Mouse (Mus musculus) left cerebral cortex, adult 9 months (tissue): ENCODE results near the gene Lhfpl2.

Experiments
- DNase-seq, 2 experiments: peaks; one replicate each; pipeline ENCODE4 v3.0.0; 2022; ENCODE audit warnings: low spot score in 2 of 2

The Lhfpl2 gene

DNA sequence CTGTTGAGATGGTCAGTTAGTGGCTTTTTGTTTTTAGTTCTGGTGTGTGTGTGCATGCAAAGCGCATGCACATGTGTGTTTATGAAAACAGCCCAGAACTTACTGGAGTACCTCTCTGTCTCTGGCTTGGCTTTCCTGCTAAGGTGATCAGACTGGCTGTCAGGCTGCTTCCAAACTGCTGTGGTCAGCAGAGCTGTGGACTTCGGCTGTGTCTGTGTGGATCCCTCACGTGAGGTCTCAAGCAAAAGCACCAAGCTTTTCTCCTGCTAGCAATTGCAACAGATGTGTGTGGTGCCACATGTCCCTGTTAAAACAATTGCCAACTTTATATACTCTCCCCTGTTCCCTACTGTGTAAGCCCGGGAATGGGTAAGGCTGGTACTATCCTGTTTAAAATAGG lies 82.8 kb downstream of the Lhfpl2 start:
- no peak for DNase-seq

DNA sequence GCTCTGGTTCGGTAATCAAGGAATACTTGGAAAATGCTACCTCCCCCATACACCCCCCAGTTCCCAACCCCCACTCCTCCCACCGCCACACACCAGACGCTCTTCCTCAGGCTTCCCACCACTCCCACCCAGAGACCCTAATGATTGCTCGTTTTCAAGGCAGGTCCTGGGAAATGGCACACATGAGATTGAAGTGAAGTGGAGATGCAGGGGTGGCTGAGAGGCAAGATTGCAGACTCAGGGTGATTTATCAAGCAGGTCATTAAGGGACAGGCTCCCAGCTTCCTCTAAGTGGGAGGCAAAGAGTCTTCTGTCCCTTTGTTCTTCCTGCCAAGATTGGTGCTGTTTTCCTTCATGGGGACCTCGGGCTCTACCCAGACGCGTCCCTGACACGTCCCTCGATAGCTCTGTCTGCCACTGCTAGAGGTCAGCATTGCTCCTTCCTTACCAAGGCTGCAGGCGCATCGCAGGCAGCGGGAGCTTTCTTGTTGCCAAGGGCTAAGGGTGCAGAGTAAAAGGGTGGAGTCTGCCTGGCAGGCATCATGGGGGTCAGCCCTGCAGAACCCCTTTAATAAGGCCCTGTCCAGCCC lies 85.6 kb downstream of the Lhfpl2 start:
- no peak for DNase-seq

DNA sequence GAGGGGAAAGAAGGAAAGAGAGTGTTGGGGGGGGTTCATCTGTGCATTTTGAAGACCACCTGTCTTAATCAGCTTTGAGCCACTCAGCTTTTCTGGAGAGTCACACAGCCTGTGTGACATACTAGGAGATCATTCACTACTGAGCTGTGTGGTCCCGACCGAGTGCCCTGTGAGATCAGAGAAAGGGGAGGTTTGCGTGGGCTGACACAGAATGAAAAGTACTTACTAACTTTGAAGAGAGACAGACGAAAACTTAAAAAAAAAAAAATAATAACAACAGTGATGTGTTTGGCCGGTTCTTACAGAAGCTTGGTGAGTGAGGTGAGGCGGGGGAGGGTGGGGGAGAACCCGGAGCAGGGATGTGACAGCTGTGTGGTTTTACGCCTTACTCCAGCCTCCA lies 86.9 kb downstream of the Lhfpl2 start:
- DNase-seq, result no peak

DNA sequence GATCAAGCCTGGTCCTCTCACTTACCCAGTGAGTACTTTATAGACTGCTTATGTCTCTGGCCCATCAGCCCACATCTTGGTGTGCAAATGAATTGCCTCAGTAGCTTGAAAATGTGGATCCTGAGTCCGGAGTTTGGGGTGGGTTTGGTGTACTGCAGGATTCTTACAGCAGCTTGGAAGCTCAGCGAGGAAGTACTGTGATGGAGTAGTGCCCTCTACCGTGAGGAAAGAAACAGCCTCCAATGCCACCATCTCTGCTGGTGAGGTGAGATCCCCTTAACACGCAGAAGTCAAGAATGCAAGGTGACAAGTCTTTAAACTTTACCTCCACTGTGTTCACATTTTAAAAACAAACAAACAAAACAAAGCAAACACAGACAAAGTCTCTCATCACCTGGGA lies 89.7 kb downstream of the Lhfpl2 start:
- peak in 1 of 2 experiments; percentile 56 for DNase-seq

DNA sequence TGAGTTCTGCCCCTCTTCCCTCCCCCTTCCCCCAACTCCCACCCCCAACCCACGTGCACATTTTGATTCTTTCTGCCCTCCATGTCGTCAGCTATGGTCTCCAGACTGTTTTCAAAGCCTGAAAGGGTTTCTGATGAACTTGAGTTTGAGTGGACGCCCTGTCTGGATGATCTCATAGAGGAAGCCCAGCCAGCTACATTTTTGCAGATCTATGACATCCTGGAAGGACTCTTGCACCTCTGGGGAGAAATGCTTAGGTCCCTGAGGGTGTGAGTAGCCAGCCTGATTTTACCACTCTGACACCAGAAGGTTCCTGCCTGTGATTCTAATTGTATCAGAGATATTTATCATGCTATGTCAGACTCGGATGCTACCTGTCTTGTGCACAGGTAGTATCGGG lies 91.4 kb downstream of the Lhfpl2 start:
- DNase-seq, result no peak

DNA sequence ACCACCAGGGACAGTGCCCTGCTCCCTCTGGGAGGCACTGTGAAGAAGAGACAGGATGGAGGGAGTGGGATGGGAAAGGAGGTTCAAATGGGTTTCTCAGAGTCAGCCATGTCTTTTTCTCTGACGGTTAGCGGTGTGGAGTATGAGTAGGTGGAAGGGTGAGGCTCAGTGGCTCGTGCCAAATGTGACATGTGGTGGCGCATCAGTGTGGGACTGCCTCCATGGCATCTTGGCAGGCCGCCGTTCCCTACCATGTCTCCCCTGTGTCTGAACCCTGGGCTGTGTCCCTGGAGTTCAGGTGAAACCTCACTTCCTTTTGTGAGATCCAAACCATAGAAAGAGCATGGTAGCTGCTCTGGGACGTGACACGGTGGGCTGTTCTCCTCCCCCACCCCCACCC lies 92.2 kb downstream of the Lhfpl2 start:
- no peak for DNase-seq

DNA sequence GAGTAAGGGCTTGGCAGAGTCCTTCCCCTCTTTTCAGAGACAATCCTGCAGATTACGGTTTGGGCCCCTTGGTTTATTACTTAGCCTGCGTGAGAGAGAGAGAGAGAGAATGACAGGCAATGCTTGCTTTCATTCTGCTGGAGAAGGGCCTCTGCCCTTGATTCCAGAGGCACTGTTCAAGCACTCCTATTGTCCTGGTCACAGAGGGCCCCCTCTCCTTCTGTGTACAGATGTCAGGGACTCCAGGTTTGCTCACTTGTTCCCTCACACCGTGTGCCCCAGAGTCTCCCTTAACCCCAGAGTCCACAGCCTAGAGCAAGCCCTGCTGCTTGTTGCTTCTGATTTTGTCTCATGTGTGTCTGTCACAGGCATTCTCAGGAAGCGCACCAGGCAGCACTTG lies 93.7 kb downstream of the Lhfpl2 start:
- DNase-seq, result no peak

DNA sequence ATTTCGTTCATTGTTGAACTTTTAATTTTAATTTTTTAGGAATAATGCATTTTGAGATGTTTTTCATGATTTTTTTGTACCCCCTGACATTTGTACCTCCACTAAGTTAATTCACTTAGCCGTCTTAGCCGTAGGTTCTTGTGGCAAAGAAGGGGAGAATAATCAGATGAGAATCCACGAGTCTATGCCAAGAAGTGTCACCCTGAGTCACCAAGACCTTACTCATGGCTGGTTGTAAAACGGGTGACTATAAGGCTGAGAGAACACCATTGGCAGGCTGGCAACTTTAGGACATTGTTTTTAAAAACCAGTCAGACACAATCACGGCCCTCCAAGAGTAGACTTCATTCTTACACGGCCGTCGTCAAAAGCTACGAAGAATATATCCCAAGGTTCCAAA lies 95.2 kb downstream of the Lhfpl2 start:
- DNase-seq, result no peak

DNA sequence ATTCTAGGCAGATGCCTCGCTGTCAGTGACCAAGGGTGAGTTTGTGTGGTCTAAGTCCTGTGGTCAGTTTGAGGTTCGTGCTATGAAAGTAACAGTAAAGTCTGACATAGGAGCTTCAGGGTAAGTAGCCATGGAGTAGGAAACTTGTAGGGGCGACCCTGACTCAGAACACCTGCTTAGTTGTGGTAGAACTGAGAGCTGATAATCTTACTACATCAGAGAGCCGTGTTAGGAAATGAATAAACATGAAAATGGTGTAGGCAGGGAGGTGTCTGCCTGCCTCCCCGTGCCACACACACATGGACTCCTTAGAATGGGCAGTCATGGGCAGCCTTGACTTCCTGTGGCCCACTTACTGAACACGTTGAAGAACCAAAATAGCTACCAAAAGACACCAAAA lies 96.1 kb downstream of the Lhfpl2 start:
- no peak for DNase-seq

DNA sequence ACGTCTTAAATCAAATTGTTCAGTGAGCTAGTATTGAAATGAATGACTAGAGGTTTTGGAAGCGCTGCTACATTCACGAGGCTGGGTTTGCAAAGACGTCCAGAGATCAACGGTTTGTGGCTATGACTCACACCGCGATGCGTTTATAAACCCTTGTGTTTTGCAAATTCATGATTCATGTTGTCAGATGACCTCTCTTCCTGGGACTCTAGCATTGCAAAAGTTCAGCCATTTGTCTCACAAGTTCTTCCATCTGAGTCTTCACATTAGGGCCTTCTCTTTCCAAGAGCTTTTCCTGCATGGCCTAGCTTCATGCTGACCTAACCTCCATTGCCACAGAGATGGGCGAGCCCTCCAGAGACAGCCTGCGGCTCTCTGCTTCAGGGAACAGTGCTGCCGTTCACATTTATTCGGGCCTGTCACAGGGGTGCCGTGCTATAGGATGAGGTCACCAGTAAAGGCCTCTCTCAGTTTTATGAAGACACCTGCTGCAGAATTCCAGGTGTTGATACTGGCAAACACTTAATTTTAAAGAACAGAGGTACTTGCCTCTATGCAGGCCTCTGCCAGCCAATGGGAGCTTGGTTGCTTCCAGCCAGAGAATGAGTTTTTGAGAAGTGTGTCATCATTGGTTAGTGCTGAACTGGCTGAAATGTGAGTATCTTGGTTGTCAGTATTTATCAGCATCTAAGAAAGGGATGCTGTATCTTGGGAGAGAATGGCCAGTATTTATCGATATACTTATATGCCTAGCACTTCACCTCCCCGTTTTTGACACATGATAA lies 97.1 kb downstream of the Lhfpl2 start:
- DNase-seq, result no peak

DNA sequence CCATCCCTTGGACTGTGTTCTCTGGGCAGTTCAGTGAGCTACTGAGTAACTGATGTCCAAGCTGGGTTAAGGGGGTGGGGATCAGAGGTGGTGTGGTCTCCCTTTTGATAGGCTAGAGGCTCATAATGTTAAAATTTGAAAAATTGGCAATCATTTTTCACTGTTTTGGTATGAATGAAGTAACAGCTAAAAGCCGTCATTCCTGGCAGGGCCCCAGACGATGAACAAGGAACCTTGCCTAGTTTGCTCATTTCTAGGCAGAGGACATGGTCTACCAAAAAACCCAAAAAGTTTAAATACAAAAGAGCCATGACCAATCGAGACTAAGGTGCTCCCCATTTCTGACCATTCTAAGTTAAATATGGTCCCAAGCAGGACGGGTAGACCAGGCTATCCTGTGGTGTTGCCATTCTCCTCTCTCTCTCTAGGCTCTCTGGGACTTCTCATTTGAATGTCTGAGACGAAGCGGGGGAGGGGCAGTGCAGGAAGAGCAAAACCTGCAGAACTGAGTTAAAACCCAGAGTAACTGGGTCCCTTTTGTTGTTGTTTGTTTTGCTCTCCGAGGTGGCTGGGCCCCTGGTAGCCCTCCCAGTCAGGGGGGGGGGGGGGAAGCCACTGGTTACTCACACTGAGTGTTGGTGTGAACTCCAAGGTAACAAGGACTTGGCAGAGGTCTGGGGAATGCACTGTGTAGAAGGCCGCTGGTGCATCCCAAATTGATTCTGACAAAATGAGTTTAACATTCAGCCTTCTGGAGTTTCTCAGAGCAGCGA lies 98.2 kb downstream of the Lhfpl2 start:
- DNase-seq, result no peak

DNA sequence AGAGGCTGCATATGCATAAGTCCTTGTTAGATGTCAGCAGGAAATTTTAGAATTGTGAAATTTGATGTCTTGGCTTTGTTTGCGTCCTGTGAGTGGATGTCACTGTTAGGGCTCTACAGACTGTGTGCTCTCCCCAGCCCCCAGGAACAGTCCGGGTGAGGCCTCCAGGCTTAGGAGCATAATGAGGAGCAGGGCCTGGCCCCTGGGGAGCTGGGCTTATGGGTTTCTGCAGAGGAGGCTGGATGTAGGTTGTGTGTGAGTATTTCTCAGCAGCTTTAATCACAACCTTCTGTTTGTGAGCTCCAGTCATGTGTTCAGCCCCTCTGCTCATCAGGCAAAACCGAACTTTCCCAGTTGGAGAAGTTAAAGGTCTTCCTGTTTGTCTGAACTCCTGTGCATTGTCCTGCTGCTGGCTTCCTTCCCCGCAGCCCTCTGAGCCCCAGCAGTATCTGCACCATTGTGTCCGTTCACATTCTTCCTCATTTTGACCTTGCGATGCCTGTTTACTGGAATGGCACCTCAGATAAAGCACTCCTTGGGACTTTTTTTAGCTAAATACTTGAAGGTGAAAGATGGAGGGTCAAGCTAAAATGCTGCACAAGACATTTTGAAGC lies 101.4 kb downstream of the Lhfpl2 start:
- no peak for DNase-seq

DNA sequence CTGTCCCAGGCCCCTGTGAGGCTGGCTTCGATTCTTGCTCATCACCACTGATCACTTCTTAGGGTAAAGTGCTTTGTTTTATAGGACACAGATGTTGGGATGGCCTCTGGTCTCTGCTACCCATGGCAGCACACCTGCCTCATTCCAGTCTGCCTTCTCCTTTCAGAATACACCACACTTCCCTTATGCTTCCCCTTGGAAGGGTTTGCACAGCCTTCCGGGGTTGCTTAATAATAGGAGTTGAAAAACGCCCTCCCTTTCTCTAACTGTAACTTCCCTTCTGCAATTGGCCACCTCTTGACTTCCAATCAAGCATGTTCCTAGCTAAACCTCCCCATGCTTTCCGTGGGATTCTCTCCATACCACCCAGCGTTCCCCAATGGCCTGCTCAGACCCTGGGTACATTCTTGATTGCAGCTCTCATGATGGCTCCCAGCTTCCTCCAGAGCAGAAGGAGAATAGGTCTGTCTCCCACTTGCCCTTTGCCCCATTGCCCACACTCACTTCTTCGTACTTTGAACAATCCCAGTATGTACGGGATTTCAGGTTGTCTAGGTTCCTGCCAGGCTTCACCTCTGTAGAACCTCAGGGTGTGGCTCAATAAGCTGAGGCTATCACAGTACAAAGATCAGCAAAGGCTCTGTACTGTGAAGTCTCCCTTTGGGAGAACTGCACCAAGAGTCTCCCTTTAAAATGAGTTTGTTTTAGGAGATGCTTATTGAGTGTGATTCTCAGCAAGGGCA lies 102.1 kb downstream of the Lhfpl2 start:
- no peak for DNase-seq

DNA sequence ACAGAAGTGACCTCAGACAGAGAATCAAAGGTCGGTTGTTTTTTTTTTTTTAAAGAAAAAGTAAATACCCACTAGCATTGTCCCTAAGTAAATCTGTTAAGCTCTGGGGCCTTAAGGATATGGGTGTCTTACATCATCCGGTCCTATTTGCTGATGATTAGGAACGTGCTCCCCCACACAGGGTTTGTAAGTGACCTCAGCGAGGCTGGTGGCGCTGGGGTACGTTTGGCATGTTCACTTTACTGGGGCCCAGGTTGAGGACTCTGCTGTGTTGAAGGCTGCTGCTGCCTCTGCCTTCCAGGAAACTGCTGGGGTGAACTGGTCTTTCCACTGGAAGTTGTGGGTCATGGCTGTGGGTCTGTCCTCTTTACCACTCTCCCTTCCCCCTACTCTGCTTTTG lies 106.9 kb downstream of the Lhfpl2 start:
- no peak for DNase-seq

DNA sequence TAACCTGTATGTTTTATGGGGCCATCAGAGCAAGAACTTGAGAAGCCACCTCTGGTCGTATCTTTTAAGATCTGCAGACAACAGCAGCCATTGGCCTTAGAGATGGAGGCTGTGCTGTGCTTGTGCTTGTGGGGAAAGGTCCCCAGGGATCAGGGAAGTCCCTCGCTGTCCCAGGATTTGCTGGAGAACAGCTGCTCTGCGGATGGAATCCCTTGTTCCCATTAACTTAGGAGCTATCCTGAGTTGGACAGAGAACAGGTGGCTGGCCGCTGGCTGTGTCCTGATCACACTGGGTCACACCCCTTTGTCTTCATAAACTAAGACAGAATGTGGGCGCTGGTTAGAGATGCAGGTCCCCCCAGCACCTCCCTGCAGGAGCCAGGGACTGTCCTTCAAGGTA lies 110.7 kb downstream of the Lhfpl2 start:
- no peak for DNase-seq

DNA sequence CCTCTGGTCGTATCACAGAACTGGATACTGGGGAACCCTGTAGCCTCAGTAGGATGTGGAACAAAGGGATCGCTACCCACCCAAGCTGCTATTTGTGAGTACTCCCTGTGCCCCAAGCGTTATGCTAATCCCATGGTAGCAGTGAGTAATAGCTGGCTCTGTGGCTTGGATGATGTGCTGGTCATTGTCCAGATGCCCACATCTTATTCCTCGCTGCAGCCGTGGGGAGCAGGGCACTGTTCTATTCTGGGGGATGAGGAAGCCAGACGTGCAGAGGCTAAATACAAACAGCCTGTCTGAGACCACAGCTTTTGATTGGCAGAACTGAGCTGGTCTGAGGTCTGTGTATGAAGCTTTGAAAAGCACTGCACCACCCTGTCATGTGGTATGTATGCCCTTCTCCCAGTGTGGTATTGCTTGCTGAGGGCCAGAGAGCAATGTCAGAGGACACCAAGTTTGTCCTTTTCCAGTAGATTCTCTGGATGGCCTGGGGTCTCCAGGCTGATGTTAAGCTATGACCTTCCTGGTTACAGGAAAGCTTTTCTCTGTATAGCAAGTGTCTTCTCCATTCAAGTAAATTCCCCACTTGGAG lies 111.8 kb downstream of the Lhfpl2 start:
- peak in 1 of 2 experiments; percentile 15 for DNase-seq

DNA sequence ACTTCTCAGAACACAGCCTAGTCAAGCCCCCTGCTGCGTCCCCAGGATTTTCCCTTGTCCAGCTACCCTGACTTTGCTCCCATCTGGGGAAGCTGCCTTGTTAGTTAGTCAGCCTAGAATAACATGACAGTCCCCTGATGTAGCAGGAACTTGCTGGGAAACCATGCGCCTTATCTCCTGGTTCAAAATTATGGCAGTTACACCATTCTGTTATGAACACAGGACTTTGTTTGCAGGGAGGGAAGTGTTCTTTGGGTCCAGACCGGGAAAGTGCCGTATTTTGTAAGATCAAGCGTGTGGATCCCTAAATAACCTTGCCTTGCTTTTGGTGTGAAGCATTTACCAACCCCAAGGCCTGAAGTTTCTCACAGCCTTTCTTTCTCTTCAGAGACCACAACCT lies 114.0 kb downstream of the Lhfpl2 start:
- DNase-seq, result no peak

DNA sequence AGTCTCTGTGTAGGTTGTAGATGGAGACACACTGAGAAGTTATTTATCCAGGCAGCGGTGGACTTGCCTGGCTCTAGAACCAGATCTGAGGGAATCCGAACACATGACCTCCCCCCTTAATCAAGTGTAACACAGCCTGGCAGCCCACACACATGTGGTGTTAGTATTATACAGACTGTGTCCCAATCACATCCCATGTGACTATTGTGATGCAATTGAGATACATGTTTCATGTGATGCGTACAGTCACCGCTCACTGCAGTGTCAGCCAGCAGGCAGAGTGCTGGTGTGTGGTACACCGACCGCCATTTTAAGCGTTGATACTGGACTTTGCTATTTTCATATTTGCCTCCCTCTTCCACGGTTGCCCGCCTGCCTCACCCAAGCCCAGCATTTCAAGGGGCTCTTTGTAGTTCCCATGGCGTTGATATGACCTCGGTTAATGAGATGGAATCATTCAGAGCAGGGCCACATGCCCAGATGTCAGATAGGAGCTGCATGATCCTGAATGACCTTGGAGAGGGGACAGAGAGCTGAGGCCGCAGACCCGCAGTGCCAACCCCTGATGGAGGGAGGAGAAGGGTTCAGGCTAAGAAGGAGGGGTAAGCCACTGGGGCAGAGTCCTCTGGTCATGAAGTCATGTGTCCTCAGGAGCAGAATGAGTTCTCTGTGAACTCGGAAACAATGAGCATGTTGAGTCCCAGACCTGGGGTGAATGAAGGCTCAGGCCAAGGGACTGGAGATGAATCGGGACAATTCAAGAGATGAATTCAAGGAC lies 115.1 kb downstream of the Lhfpl2 start:
- DNase-seq, result peak; percentile 35 to 46

DNA sequence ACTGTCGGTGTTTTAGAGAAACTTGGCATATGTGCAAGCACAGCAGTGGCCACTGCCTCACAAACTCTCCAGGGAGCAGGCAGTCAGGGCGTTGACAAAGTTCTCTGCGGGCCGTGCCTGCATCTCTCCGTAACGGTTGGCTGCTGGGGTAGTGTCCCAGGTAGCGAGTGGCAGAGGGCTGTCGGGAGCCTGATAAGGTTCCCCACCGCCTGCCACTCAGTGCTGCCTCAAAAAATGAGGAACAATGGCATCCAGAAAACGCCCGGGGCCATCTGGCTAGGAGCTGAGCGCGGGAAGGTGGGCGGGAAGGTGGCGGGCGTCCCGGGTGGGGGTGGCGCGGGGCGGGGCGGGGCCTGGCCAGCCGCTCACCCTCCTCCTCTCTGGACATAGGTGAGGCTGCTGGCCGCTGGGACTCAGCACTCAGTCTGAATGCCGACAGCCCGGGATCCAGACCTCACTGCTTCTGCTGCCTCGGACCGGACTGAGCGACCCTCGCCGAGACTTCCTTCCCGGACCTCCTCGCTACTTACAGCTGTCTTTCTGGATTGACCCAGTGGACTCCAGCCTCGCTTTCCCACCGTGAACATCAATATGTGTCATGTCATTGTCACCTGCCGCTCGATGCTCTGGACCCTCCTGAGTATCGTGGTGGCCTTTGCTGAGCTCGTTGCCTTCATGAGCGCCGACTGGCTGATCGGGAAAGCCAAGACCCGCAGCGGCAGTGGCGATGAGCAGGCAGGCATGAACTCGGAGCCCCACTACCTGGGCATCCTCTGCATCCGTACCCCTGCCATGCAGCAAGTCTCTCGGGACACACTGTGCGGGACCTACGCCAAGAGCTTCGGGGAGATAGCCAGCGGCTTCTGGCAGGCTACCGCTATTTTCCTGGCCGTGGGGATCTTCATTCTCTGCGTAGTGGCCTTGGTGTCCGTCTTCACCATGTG lies 116.3 kb downstream of the Lhfpl2 start:
- DNase-seq, result peak in 1 of 2 experiments; percentile 23
